Mouse (Mus musculus) C2C12 (cell line): ENCODE data around the gene Ubap2l.

Experiments
- CTCF ChIP-seq: IDR thresholded peaks from one replicate; pipeline ENCODE4 v1.5.1; 2011; ENCODE audit not compliant: control insufficient read depth, insufficient read depth, insufficient read length
- FOSL1 ChIP-seq: IDR thresholded peaks from one replicate; pipeline ENCODE4 v1.8.0; 2011; ENCODE audit warnings: mild to moderate bottlenecking, low read length; ENCODE audit not compliant: poor library complexity, insufficient read depth, severe bottlenecking
- MAX ChIP-seq: IDR thresholded peaks from one replicate; pipeline ENCODE4 v1.6.1; 2011; ENCODE audit warnings: mild to moderate bottlenecking, control low read depth
- USF1 ChIP-seq: IDR thresholded peaks from one replicate; pipeline ENCODE4 v1.6.1; 2011; ENCODE audit warnings: low read depth, mild to moderate bottlenecking, control low read depth, moderate library complexity

GRCm38 (mm10) chr3:89994807-89995515 is 57.5 kb downstream of the Ubap2l start:
- TF ChIP-seq CTCF (no peak), USF1 (no peak), MAX (no peak), FOSL1 (no peak)
